Mouse (Mus musculus) small intestine, adult 2 months (tissue): Measurements from ENCODE around the gene BC055324. TPM values are rescaled to one million over a fixed set of nuclear protein-coding genes. Genes with fewer than 3 reads are reported as not detected.
"Not testable (repeated sequence)": the region's sequence is repeated elsewhere in the genome, so short reads cannot be mapped to it uniquely, and the experiment has no call there.

Source experiments
- H3K27ac ChIP-seq: fragments of 200-500 bp; 2 replicates; pipeline ENCODE4 v1.5.1; 2012; ENCODE audit warnings: low read depth, low read length, control low read depth, inconsistent platforms; ENCODE audit not compliant: insufficient read depth
- H3K27me3 ChIP-seq: fragments of 200-500 bp; 2 replicates; pipeline ENCODE4 v1.6.1; 2012; ENCODE audit warnings: mild to moderate bottlenecking, moderate library complexity, low read length, inconsistent platforms; ENCODE audit not compliant: control insufficient read depth, insufficient read depth
- H3K36me3 ChIP-seq: fragments of 200-500 bp; 2 replicates; pipeline ENCODE4 v1.6.1; 2012; ENCODE audit warnings: mild to moderate bottlenecking, low read length, control low read depth, inconsistent platforms; ENCODE audit not compliant: control insufficient read depth, insufficient read depth
- H3K4me1 ChIP-seq: fragments of 200-500 bp; 2 replicates; pipeline ENCODE4 v1.6.1; 2012; ENCODE audit warnings: low read length, inconsistent platforms, mixed read lengths; ENCODE audit not compliant: control insufficient read depth, insufficient read depth, insufficient read length
- H3K4me3 ChIP-seq: fragments of 200-500 bp; 2 replicates; pipeline ENCODE4 v1.5.1; 2012; ENCODE audit warnings: low read depth, mild to moderate bottlenecking, control low read depth, inconsistent platforms, low read length, moderate library complexity
- CTCF ChIP-seq: fragments of 200-500 bp; IDR thresholded peaks from 2 replicates; pipeline ENCODE4 v1.5.1; 2012; ENCODE audit warnings: low read depth, mild to moderate bottlenecking, control low read depth, inconsistent platforms, low read length, moderate library complexity, mixed read lengths; ENCODE audit not compliant: insufficient replicate concordance, insufficient read length; ENCODE audit errors: extremely low read depth
- POLR2A ChIP-seq: fragments of 200-500 bp; IDR thresholded peaks from 2 replicates; pipeline ENCODE4 v1.6.1; 2012; ENCODE audit warnings: low read depth, mild to moderate bottlenecking, control low read depth, inconsistent platforms, low read length, moderate library complexity
- WGBS: fragments of 180-500 bp; shearing (Covaris S2); methylation state at CpG from one replicate; pipeline ENCODE4 v1.1.7; 2018; 5-methylcytosine and 5-hydroxymethylcytosine counted together
- polyA plus RNA-seq: library from polyadenylated mRNA; depleted of rRNA; stranded (reverse); fragments of >200 nt; gene quantifications from 2 replicates; pipeline ENCODE4 v1.2.3, GENCODE M21; 2012; rRNA removed

BC055324 gene
- polyA plus RNA-seq: 0.25 and 0.44 TPM in 2 replicates

GRCm38 (mm10) chr1:163994721-163995608, at the start of gene BC055324, which contains the start of gene Mettl18:
Gene BC055324, minus strand, starts transcription at chr1:163994796.
Gene Mettl18, plus strand, starts transcription at chr1:163994889.
- TF ChIP-seq CTCF (0 out of 2 replicates have a peak, but pooled peaks have one; percentile 29), POLR2A (0 out of 2 replicates have a peak, but pooled peaks have one; percentile 41)
- Histone ChIP-seq H3K27ac (peak within 1 kb of the TSS; percentile 95), H3K4me3 (peak within 1 kb of the TSS; percentile 99), H3K27me3 (no peaks in the 10 kb centered on the region), H3K4me1 (no peaks in the 10 kb centered on the region), H3K36me3 (0 out of 2 replicates have a peak, but pooled peaks cover 4% of the 10 kb centered on the region)
- under 1% methylated on average over 43 of the region's 43 CpGs for WGBS

GRCm38 (mm10) chr1:164043549-164043948, 49.0 kb upstream of the BC055324 start:
- H3K4me1 ChIP-seq: no peaks in the 10 kb centered on the region
- H3K27me3 ChIP-seq: no peaks in the 10 kb centered on the region
- TF ChIP-seq CTCF (no peak), POLR2A (no peak)
- no peak overlapping the region for H3K27ac ChIP-seq
- 51% methylated on average over 3 of the region's 3 CpGs for WGBS
- H3K36me3 ChIP-seq: no peaks in the 10 kb centered on the region
- H3K4me3 ChIP-seq: no peak overlapping the region

- WGBS: 77% methylated on average over 10 of the region's 10 CpGs
- H3K4me1 ChIP-seq: no peaks in the 10 kb centered on the region
- TF ChIP-seq POLR2A: no peak
- TF ChIP-seq CTCF: no peak
- no peak overlapping the region for H3K4me3 ChIP-seq
- H3K27ac ChIP-seq: no peak overlapping the region
- no peaks in the 10 kb centered on the region for H3K36me3 ChIP-seq
- H3K27me3 ChIP-seq: no peaks in the 10 kb centered on the region
Observed at GRCm38 (mm10) chr1:164040385-164041135, 46.0 kb upstream of the BC055324 start.

GRCm38 (mm10) chr1:164027416-164027815, 32.8 kb upstream of the BC055324 start:
- WGBS: 66% methylated on average over 5 of the region's 5 CpGs
- Histone ChIP-seq H3K4me3 (no peak overlapping the region), H3K27me3 (no peaks in the 10 kb centered on the region), H3K4me1 (no peaks in the 10 kb centered on the region), H3K27ac (no peak overlapping the region), H3K36me3 (no peaks in the 10 kb centered on the region)
- TF ChIP-seq POLR2A (no peak), CTCF (no peak)

GRCm38 (mm10) chr1:164025685-164026084, 31.1 kb upstream of the BC055324 start:
- 79% methylated on average over 4 of the region's 4 CpGs for WGBS

GRCm38 (mm10) chr1:164022106-164022505, 27.5 kb upstream of the BC055324 start:
- H3K27ac ChIP-seq: not testable (repeated sequence)
- WGBS: 83% methylated on average over 5 of the region's 5 CpGs

More at GRCm38 (mm10) chr1:164025685-164026084, 31.1 kb upstream of the BC055324 start:
- TF ChIP-seq CTCF: no peak
- no peak for TF ChIP-seq POLR2A
- Histone ChIP-seq H3K4me1 (no peaks in the 10 kb centered on the region; the same call in 1 of the 2 replicates), H3K36me3 (no peaks in the 10 kb centered on the region), H3K27ac (no peak overlapping the region), H3K27me3 (no peaks in the 10 kb centered on the region), H3K4me3 (no peak overlapping the region)

GRCm38 (mm10) chr1:164020746-164021145, 26.1 kb upstream of the BC055324 start:
- not testable (repeated sequence) for H3K4me3 ChIP-seq, H3K4me1 ChIP-seq, H3K27me3 ChIP-seq, H3K27ac ChIP-seq, H3K36me3 ChIP-seq
- WGBS: 91% methylated on average over 3 of the region's 3 CpGs

More at GRCm38 (mm10) chr1:164022106-164022505, 27.5 kb upstream of the BC055324 start:
- H3K4me1 ChIP-seq, H3K36me3 ChIP-seq, H3K4me3 ChIP-seq, H3K27me3 ChIP-seq: not testable (repeated sequence)
